Mouse (Mus musculus): Measurements from ENCODE around the gene Gpr3. TPM values are rescaled to one million over a fixed set of nuclear protein-coding genes. Genes with fewer than 3 reads are reported as not detected.

Gpr3 gene
- polyA plus RNA-seq, 1 experiment from 2014 or later = 0.11 TPM

GRCm38 (mm10) chr4:133186856-133187255 lies 25.5 kb downstream of the Gpr3 start:
- no peak overlapping the region for H3K27ac ChIP-seq (replicated peaks)
- peaks cover 24% of the 10 kb centered on the region for H3K36me3 ChIP-seq (ENCODE audit: control insufficient read depth, insufficient read depth, low read length)
- TF ChIP-seq EP300 (optimal IDR thresholded peaks at IDR 0.05) = no peak
- peak; percentile 57 for TF ChIP-seq CTCF (IDR thresholded peaks at IDR 0.05; ENCODE audit: low read depth)
- 88% methylated on average over 5 of the region's 5 CpGs for WGBS
- DNase-seq (ENCODE audit: low spot score) = no peak
- ATAC-seq (ENCODE audit: low FRiP score, low TSS enrichment) = no peak
- H3K4me2 ChIP-seq (replicated peaks; ENCODE audit: low read depth) = no peak overlapping the region
- no peaks in the 10 kb centered on the region for H3K27me3 ChIP-seq (ENCODE audit: control insufficient read depth, insufficient read depth, low read length)
- no peak overlapping the region for H3K4me3 ChIP-seq (ENCODE audit: low read depth, low read length)
- no peaks in the 10 kb centered on the region for H3K9me3 ChIP-seq (ENCODE audit: control insufficient read depth, low read length)
- peaks cover 5% of the 10 kb centered on the region; the same call in 1 of the 2 replicates for H3K4me1 ChIP-seq (replicated peaks; ENCODE audit: control insufficient read depth, insufficient read depth)
- H3K9ac ChIP-seq (ENCODE audit: low read length) = no peak overlapping the region

- ATAC-seq (ENCODE audit: low FRiP score, low TSS enrichment) (peak; percentile 0; the same call in 1 of the 2 replicates), DNase-seq (ENCODE audit: low spot score) (no peak)
- no peak overlapping the region for H3K4me3 ChIP-seq (ENCODE audit: low read depth, low read length)
- no peaks in the 10 kb centered on the region for H3K9me3 ChIP-seq (ENCODE audit: control insufficient read depth, low read length)
- H3K9ac ChIP-seq (ENCODE audit: low read length) = no peak overlapping the region
- H3K4me1 ChIP-seq (replicated peaks; ENCODE audit: control insufficient read depth, insufficient read depth) = peaks cover 5% of the 10 kb centered on the region; the same call in 1 of the 2 replicates
- no peaks in the 10 kb centered on the region for H3K27me3 ChIP-seq (ENCODE audit: control insufficient read depth, insufficient read depth, low read length)
- WGBS = 54% methylated on average over 8 of the region's 8 CpGs
- peak overlapping the region; percentile 97 for H3K27ac ChIP-seq (replicated peaks)
- peaks cover 23% of the 10 kb centered on the region for H3K36me3 ChIP-seq (ENCODE audit: control insufficient read depth, insufficient read depth, low read length)
- TF ChIP-seq EP300 (optimal IDR thresholded peaks at IDR 0.05) (no peak), CTCF (IDR thresholded peaks at IDR 0.05; ENCODE audit: low read depth) (no peak)
- H3K4me2 ChIP-seq (replicated peaks; ENCODE audit: low read depth) = no peak overlapping the region
These were observed 26.4 kb downstream of the Gpr3 start for GRCm38 (mm10) chr4:133185893-133186292.

- peak overlapping the region; percentile 97 for H3K27ac ChIP-seq (replicated peaks)
- ATAC-seq (ENCODE audit: low FRiP score, low TSS enrichment) (peak; percentile 93), DNase-seq (ENCODE audit: low spot score) (peak; percentile 87)
- 0 out of 2 replicates have a peak overlapping the region, but pooled peaks have one; percentile 4 for H3K4me3 ChIP-seq (ENCODE audit: low read depth, low read length)
- TF ChIP-seq EP300 (optimal IDR thresholded peaks at IDR 0.05) (peak; percentile 68), CTCF (IDR thresholded peaks at IDR 0.05; ENCODE audit: low read depth) (0 out of 2 replicates have a peak, but pooled peaks have one; percentile 1)
- no peaks in the 10 kb centered on the region for H3K27me3 ChIP-seq (ENCODE audit: control insufficient read depth, insufficient read depth, low read length)
- 16% methylated on average over 15 of the region's 15 CpGs for WGBS
- no peaks in the 10 kb centered on the region for H3K9me3 ChIP-seq (ENCODE audit: control insufficient read depth, low read length)
- H3K4me1 ChIP-seq (replicated peaks; ENCODE audit: control insufficient read depth, insufficient read depth) = peaks cover 5% of the 10 kb centered on the region; the same call in 1 of the 2 replicates
- peak overlapping the region; percentile 19 for H3K4me2 ChIP-seq (replicated peaks; ENCODE audit: low read depth)
- H3K9ac ChIP-seq (ENCODE audit: low read length) = peak overlapping the region; percentile 51
- H3K36me3 ChIP-seq (ENCODE audit: control insufficient read depth, insufficient read depth, low read length) = peaks cover 19% of the 10 kb centered on the region
These were observed 27.3 kb downstream of the Gpr3 start for GRCm38 (mm10) chr4:133184898-133185665.

GRCm38 (mm10) chr4:133184031-133184897 lies 28.1 kb downstream of the Gpr3 start:
- ATAC-seq (ENCODE audit: low FRiP score, low TSS enrichment) (peak; percentile 38; the same call in 1 of the 2 replicates), DNase-seq (ENCODE audit: low spot score) (no peak)
- Histone ChIP-seq H3K4me2 (replicated peaks; ENCODE audit: low read depth) (peak overlapping the region; percentile 19), H3K9me3 (ENCODE audit: control insufficient read depth, low read length) (no peaks in the 10 kb centered on the region), H3K9ac (ENCODE audit: low read length) (peak overlapping the region; percentile 51), H3K27me3 (ENCODE audit: control insufficient read depth, insufficient read depth, low read length) (no peaks in the 10 kb centered on the region), H3K27ac (replicated peaks) (peak overlapping the region; percentile 97), H3K36me3 (ENCODE audit: control insufficient read depth, insufficient read depth, low read length) (peaks cover 17% of the 10 kb centered on the region), H3K4me1 (replicated peaks; ENCODE audit: control insufficient read depth, insufficient read depth) (peaks cover 5% of the 10 kb centered on the region; the same call in 1 of the 2 replicates), H3K4me3 (ENCODE audit: low read depth, low read length) (no peak overlapping the region)
- TF ChIP-seq CTCF (IDR thresholded peaks at IDR 0.05; ENCODE audit: low read depth) = no peak
- TF ChIP-seq EP300 (optimal IDR thresholded peaks at IDR 0.05) = no peak
- WGBS = 43% methylated on average over 14 of the region's 14 CpGs

GRCm38 (mm10) chr4:133182439-133183033 lies 29.8 kb downstream of the Gpr3 start:
- Histone ChIP-seq H3K9ac (ENCODE audit: low read length) (no peak overlapping the region), H3K27me3 (ENCODE audit: control insufficient read depth, insufficient read depth, low read length) (no peaks in the 10 kb centered on the region), H3K4me2 (replicated peaks; ENCODE audit: low read depth) (no peak overlapping the region), H3K27ac (replicated peaks) (peak overlapping the region; percentile 97; the same call in 1 of the 2 replicates), H3K4me1 (replicated peaks; ENCODE audit: control insufficient read depth, insufficient read depth) (peaks cover 5% of the 10 kb centered on the region; the same call in 1 of the 2 replicates), H3K36me3 (ENCODE audit: control insufficient read depth, insufficient read depth, low read length) (peaks cover 9% of the 10 kb centered on the region; the same call in 1 of the 2 replicates), H3K4me3 (ENCODE audit: low read depth, low read length) (no peak overlapping the region), H3K9me3 (ENCODE audit: control insufficient read depth, low read length) (no peaks in the 10 kb centered on the region)
- 82% methylated on average over 8 of the region's 8 CpGs for WGBS
- DNase-seq (ENCODE audit: low spot score) = no peak
- ATAC-seq (ENCODE audit: low FRiP score, low TSS enrichment) = no peak
- TF ChIP-seq CTCF (IDR thresholded peaks at IDR 0.05; ENCODE audit: low read depth) (peak; percentile 27; the same call in 1 of the 2 replicates), EP300 (optimal IDR thresholded peaks at IDR 0.05) (no peak)

Data from stomach, postnatal 0 days (tissue).